Mouse (Mus musculus): ENCODE data around the gene Maml3. TPM values are rescaled to one million over a fixed set of nuclear protein-coding genes. Genes with fewer than 3 reads are reported as not detected.

Gene Maml3
- polyA plus RNA-seq, 1 experiment from 2014 or later, result 4.7 TPM

GRCm38 (mm10) chr3:51849462-51849861 lies 255.4 kb downstream of the Maml3 start:
- H3K4me1 ChIP-seq, result no peaks in the 10 kb centered on the region
- H3K27ac ChIP-seq, result no peak overlapping the region
- no peak overlapping the region for H3K4me3 ChIP-seq
- no peaks in the 10 kb centered on the region for H3K36me3 ChIP-seq
- WGBS, result 85% methylated on average over 6 of the region's 6 CpGs
- DNase-seq (ENCODE audit: low spot score), result no peak
- H3K27me3 ChIP-seq (ENCODE audit: low read depth, poor library complexity, severe bottlenecking), result no peaks in the 10 kb centered on the region
- no peaks in the 10 kb centered on the region for H3K9me3 ChIP-seq (replicated peaks)

DNA sequence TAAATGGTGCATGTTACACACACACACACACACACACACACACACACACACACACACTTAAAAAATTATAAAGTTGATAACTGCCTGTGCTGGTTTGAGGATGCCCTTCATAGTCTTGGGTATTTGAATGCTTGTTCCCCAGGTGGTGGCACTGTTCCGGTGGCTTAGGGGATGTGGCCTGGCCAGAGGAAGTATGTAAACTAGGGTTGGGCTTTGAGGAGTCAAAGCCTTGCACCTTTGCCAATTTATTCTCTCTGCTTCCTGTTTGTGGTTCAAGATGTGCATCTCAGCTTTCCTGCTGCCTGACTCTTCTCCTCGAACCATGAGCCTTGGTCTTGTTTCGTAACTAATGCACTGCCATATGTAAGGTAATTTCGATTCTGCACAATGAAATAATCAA lies 257.6 kb downstream of the Maml3 start:
- Histone ChIP-seq H3K4me1 (peaks cover 3% of the 10 kb centered on the region; the same call in 1 of the 2 replicates), H3K4me3 (no peak overlapping the region), H3K27ac (no peak overlapping the region), H3K36me3 (no peaks in the 10 kb centered on the region), H3K9me3 (replicated peaks) (no peaks in the 10 kb centered on the region), H3K27me3 (ENCODE audit: low read depth, poor library complexity, severe bottlenecking) (no peaks in the 10 kb centered on the region)
- WGBS, result 94% methylated on average over 4 of the region's 4 CpGs
- DNase-seq (ENCODE audit: low spot score), result no peak

GRCm38 (mm10) chr3:51844255-51844654 lies 260.6 kb downstream of the Maml3 start:
- Histone ChIP-seq H3K36me3 (no peaks in the 10 kb centered on the region), H3K27ac (no peak overlapping the region), H3K4me1 (peaks cover 15% of the 10 kb centered on the region), H3K9me3 (replicated peaks) (no peaks in the 10 kb centered on the region), H3K4me3 (no peak overlapping the region), H3K27me3 (ENCODE audit: low read depth, poor library complexity, severe bottlenecking) (no peaks in the 10 kb centered on the region)
- WGBS, result 85% methylated on average over 9 of the region's 9 CpGs
- no peak for DNase-seq (ENCODE audit: low spot score)

GRCm38 (mm10) chr3:51842140-51842539 lies 262.7 kb downstream of the Maml3 start:
- peaks cover 21% of the 10 kb centered on the region for H3K4me1 ChIP-seq
- no peak overlapping the region for H3K27ac ChIP-seq
- 79% methylated on average over 12 of the region's 12 CpGs for WGBS
- H3K36me3 ChIP-seq, result no peaks in the 10 kb centered on the region
- no peaks in the 10 kb centered on the region for H3K27me3 ChIP-seq (ENCODE audit: low read depth, poor library complexity, severe bottlenecking)
- H3K9me3 ChIP-seq (replicated peaks), result no peaks in the 10 kb centered on the region
- no peak for DNase-seq (ENCODE audit: low spot score)
- no peak overlapping the region for H3K4me3 ChIP-seq

GRCm38 (mm10) chr3:51841598-51841997 lies 263.3 kb downstream of the Maml3 start:
- Histone ChIP-seq H3K9me3 (replicated peaks) (no peaks in the 10 kb centered on the region), H3K27ac (no peak overlapping the region), H3K4me3 (no peak overlapping the region), H3K4me1 (peaks cover 21% of the 10 kb centered on the region), H3K27me3 (ENCODE audit: low read depth, poor library complexity, severe bottlenecking) (no peaks in the 10 kb centered on the region), H3K36me3 (no peaks in the 10 kb centered on the region)
- 71% methylated on average over 12 of the region's 12 CpGs for WGBS
- no peak for DNase-seq (ENCODE audit: low spot score)

DNA sequence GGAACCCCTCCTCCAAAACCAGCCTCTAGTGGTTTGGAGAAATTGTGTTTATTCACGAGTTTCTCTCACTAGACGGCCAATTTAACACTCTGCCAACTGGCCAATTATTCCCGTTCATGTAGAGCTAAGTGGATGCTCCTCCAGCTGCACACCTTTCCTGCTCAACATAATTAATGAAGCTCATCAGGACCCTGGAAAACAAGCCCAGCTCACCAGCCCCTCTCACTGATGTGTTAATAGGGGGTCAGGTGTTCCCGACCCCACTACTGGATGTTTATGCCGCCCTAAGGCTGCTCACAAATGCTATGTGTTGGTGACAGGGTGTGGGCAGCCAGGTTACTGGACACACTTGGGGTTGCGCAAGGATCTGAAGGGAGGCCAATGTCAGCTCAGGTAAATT lies 263.7 kb downstream of the Maml3 start:
- Histone ChIP-seq H3K36me3 (no peaks in the 10 kb centered on the region), H3K27me3 (ENCODE audit: low read depth, poor library complexity, severe bottlenecking) (no peaks in the 10 kb centered on the region), H3K4me3 (no peak overlapping the region), H3K4me1 (peaks cover 21% of the 10 kb centered on the region), H3K9me3 (replicated peaks) (no peaks in the 10 kb centered on the region), H3K27ac (0 out of 2 replicates have a peak overlapping the region, but pooled peaks have one; percentile 36)
- 76% methylated on average over 6 of the region's 6 CpGs for WGBS
- no peak for DNase-seq (ENCODE audit: low spot score)

DNA sequence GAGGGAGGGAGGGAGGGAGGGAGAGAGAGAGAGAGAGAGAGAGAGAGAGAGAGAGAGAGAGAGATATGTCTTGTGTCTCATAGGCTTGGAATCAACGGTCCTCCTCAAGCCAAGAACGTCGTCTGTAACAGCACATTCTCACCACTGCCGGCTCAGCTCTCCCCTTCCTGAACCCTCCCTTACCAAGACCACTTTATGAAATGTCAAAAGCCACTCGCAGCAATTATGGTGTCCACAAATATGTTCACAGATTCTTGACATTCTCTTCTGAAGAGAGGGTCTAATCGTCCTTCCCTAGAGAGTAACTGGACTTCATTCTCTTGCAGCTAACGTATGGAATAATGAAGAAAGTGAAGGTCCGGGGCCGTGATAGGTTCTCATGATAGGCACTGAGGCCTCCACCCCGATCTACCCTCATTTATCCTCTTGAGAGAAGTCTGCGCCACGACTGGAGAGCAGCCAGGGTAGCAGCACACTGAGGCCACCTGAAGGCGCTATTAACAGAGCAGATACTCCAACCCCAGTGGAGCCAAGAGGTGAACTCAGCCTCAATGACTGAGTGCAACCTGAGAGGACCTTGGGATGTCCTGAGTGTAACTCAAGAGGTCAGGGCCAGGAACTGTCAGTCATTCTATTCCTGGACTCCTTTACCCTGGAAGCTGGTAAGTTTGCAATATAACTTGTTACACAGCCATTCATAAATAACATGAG lies 264.6 kb downstream of the Maml3 start:
- no peak for DNase-seq (ENCODE audit: low spot score)
- Histone ChIP-seq H3K27ac (no peak overlapping the region), H3K4me3 (no peak overlapping the region), H3K27me3 (ENCODE audit: low read depth, poor library complexity, severe bottlenecking) (no peaks in the 10 kb centered on the region), H3K36me3 (no peaks in the 10 kb centered on the region), H3K4me1 (peaks cover 21% of the 10 kb centered on the region), H3K9me3 (replicated peaks) (no peaks in the 10 kb centered on the region)
- WGBS, result 89% methylated on average over 13 of the region's 13 CpGs

DNA sequence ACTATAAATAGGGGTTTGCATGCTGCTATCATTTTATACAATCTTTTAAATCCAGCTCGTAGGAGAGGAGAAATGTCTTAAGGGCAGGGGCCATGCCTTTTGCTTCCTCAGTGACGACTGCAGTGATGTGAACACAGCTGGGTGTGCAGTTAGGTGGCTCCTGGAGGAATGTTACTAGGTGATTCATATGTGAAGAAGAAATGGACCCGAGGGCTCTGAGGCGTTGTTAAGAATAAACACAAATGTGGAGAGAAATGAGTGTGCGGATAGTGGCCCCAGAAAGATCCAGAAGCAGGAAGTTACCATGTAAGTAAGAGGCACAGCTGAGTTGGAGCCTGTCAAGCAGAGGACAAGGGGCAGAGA lies 265.5 kb downstream of the Maml3 start:
- H3K4me1 ChIP-seq, result peaks cover 21% of the 10 kb centered on the region
- no peak overlapping the region for H3K27ac ChIP-seq
- DNase-seq (ENCODE audit: low spot score), result no peak
- H3K36me3 ChIP-seq, result no peaks in the 10 kb centered on the region
- H3K27me3 ChIP-seq (ENCODE audit: low read depth, poor library complexity, severe bottlenecking), result no peaks in the 10 kb centered on the region
- no peaks in the 10 kb centered on the region for H3K9me3 ChIP-seq (replicated peaks)
- 87% methylated on average over 5 of the region's 5 CpGs for WGBS
- no peak overlapping the region for H3K4me3 ChIP-seq

GRCm38 (mm10) chr3:51838696-51839352 lies 266.1 kb downstream of the Maml3 start:
- WGBS, result 54% methylated on average over 5 of the region's 5 CpGs
- Histone ChIP-seq H3K4me3 (no peak overlapping the region), H3K27ac (no peak overlapping the region), H3K36me3 (no peaks in the 10 kb centered on the region), H3K4me1 (peaks cover 21% of the 10 kb centered on the region), H3K27me3 (ENCODE audit: low read depth, poor library complexity, severe bottlenecking) (no peaks in the 10 kb centered on the region), H3K9me3 (replicated peaks) (no peaks in the 10 kb centered on the region)
- DNase-seq (ENCODE audit: low spot score), result no peak

DNA sequence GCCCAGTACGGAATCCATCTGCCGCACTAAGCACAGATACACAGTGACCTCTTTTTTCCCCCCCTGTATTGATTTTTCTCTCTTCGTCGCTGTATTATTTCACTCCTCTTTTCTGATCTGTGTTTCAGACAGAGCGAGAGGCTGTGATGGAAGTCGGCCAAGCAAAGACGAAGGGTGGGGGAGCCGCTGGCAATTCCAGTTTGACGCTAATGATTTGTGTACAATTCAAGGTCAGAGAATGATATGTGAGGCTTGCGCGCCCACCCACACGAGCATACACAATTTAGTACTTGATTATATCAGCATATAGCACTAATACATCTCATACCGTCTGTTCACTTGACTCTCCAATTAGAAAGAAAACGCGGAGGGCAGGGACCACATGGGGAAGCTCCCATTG lies 271.9 kb downstream of the Maml3 start:
- Histone ChIP-seq H3K4me3 (no peak overlapping the region), H3K9me3 (replicated peaks) (no peaks in the 10 kb centered on the region), H3K27ac (no peak overlapping the region), H3K27me3 (ENCODE audit: low read depth, poor library complexity, severe bottlenecking) (no peaks in the 10 kb centered on the region), H3K36me3 (no peaks in the 10 kb centered on the region), H3K4me1 (no peaks in the 10 kb centered on the region)
- 91% methylated on average over 15 of the region's 15 CpGs for WGBS
- DNase-seq (ENCODE audit: low spot score), result no peak

- no peak for DNase-seq (ENCODE audit: low spot score)
- H3K36me3 ChIP-seq, result 0 out of 2 replicates have a peak, but pooled peaks cover 2% of the 10 kb centered on the region
- no peaks in the 10 kb centered on the region for H3K4me1 ChIP-seq
- no peak overlapping the region for H3K27ac ChIP-seq
- H3K9me3 ChIP-seq (replicated peaks), result no peaks in the 10 kb centered on the region
- H3K27me3 ChIP-seq (ENCODE audit: low read depth, poor library complexity, severe bottlenecking), result no peaks in the 10 kb centered on the region
- H3K4me3 ChIP-seq, result no peak overlapping the region
- 91% methylated on average over 9 of the region's 9 CpGs for WGBS
Measured at GRCm38 (mm10) chr3:51830821-51831429, 274.0 kb downstream of the Maml3 start.

DNA sequence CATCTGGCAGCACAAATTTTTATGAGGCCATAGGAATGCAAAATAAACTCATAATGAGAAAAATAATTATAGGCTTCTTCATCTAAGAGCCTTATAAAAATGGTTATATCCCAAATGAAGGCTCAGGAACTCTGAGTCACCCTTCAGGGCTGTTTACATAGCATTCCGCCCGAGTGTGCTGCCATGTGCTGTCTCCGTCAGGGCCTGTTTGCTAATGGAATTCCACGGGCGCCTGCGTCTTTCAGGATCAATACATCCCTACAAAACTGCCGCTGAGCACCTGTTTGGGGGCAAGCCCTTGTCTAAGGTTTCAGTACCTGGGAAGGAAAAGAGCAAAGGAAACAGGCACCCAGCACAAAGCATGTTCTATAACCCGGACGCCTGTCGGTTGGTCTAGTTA lies 279.3 kb downstream of the Maml3 start:
- H3K36me3 ChIP-seq, result 0 out of 2 replicates have a peak, but pooled peaks cover 2% of the 10 kb centered on the region
- H3K27me3 ChIP-seq (ENCODE audit: low read depth, poor library complexity, severe bottlenecking), result no peaks in the 10 kb centered on the region
- H3K27ac ChIP-seq, result no peak overlapping the region
- H3K9me3 ChIP-seq (replicated peaks), result no peaks in the 10 kb centered on the region
- H3K4me1 ChIP-seq, result no peaks in the 10 kb centered on the region; the same call in 1 of the 2 replicates
- 85% methylated on average over 10 of the region's 10 CpGs for WGBS
- H3K4me3 ChIP-seq, result no peak overlapping the region
- DNase-seq (ENCODE audit: low spot score), result no peak

GRCm38 (mm10) chr3:51824506-51824905 lies 280.4 kb downstream of the Maml3 start:
- Histone ChIP-seq H3K4me3 (no peak overlapping the region), H3K4me1 (no peaks in the 10 kb centered on the region; the same call in 1 of the 2 replicates), H3K36me3 (0 out of 2 replicates have a peak, but pooled peaks cover 2% of the 10 kb centered on the region), H3K27ac (no peak overlapping the region), H3K9me3 (replicated peaks) (no peaks in the 10 kb centered on the region), H3K27me3 (ENCODE audit: low read depth, poor library complexity, severe bottlenecking) (no peaks in the 10 kb centered on the region)
- 96% methylated on average over 9 of the region's 9 CpGs for WGBS
- no peak for DNase-seq (ENCODE audit: low spot score)

Data from limb, embryonic 10.5 days (tissue).